Mouse (Mus musculus): ENCODE measurements at regions not wholly inside any gene's neighbourhood (a gene's known extent, or its start where the extent isn't known, plus 50 kb on each side); places are given as distances from the start of the nearest gene placed in this dataset.

DNA sequence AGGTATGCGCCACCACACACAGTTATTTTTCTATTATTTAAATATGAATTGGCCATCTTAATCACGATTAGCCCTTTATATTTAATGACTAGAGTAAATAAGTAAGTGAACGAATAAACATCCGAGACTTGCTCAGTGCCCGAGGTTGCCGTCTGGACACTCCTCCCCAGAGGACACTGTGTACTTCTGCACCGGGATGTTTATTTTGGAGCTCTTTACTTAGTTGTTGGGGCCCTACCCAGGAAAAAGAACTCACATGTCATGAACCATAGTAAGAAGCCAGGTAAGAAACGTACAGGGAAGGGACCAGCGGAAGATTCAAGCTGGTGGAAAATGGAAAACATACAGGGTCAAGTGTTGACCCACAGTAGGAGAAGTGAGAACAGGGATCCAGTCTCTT is 89.0 kb downstream of the Akr1d1 start:
- H3K4me3 ChIP-seq (ENCODE audit: low read depth, low read length): no peak overlapping the region
- DNase-seq (ENCODE audit: low spot score) (no peak), ATAC-seq (no peak)
- no peak overlapping the region for H3K4me2 ChIP-seq (ENCODE audit: low read length)
- 93% methylated on average over 9 of the region's 9 CpGs for WGBS
- no peak overlapping the region for H3K9ac ChIP-seq (ENCODE audit: low read length)
- H3K9me3 ChIP-seq (replicated peaks; ENCODE audit: control insufficient read depth, low read length): no peaks in the 10 kb centered on the region
- no peaks in the 10 kb centered on the region for H3K4me1 ChIP-seq (ENCODE audit: control insufficient read depth, insufficient read depth, low read length)
- H3K27ac ChIP-seq (ENCODE audit: low read depth, low read length): no peak overlapping the region
- H3K27me3 ChIP-seq (replicated peaks; ENCODE audit: control insufficient read depth, insufficient read depth, low read length): no peaks in the 10 kb centered on the region
- no peaks in the 10 kb centered on the region for H3K36me3 ChIP-seq (ENCODE audit: control insufficient read depth, insufficient read depth, low read length)

DNA sequence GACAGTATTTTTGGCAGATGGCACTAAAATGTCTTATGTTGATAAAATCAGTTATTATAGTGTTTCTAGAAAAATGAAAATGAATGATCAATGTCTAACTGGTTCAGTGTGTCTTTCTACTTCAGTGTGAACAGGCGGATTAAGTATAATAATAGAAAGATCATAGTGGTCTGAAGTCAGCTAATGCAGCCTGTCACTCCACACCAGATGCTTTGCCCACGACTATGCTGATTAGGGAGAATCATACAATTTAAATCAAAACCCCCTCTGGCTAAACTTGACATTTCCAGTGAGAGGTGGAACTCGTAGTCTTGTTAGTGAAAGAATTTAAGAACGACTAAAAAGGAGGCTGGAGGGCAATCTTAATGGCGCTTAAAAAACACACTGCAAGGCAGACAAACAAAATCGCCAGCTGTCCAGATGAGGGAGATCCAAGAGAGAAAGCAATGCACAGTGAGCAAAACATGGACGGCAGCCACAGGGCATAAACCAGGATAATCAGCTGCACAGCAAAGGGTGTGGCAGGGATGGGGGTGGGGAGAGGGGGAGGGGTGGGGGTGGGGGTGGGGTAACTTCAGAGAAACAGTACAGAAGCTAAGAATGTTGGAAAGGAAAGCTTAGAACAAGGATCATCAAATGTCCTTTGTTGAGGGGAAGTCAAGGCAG is 91.5 kb downstream of the Akr1d1 start:
- Histone ChIP-seq H3K36me3 (ENCODE audit: control insufficient read depth, insufficient read depth, low read length) (no peaks in the 10 kb centered on the region), H3K4me2 (ENCODE audit: low read length) (no peak overlapping the region), H3K9ac (ENCODE audit: low read length) (no peak overlapping the region), H3K9me3 (replicated peaks; ENCODE audit: control insufficient read depth, low read length) (no peaks in the 10 kb centered on the region), H3K27ac (ENCODE audit: low read depth, low read length) (no peak overlapping the region), H3K4me1 (ENCODE audit: control insufficient read depth, insufficient read depth, low read length) (no peaks in the 10 kb centered on the region), H3K27me3 (replicated peaks; ENCODE audit: control insufficient read depth, insufficient read depth, low read length) (no peaks in the 10 kb centered on the region), H3K4me3 (ENCODE audit: low read depth, low read length) (no peak overlapping the region)
- no peak for ATAC-seq
- peak; percentile 6 for DNase-seq (ENCODE audit: low spot score)
- 46% methylated on average over 7 of the region's 7 CpGs for WGBS

DNA sequence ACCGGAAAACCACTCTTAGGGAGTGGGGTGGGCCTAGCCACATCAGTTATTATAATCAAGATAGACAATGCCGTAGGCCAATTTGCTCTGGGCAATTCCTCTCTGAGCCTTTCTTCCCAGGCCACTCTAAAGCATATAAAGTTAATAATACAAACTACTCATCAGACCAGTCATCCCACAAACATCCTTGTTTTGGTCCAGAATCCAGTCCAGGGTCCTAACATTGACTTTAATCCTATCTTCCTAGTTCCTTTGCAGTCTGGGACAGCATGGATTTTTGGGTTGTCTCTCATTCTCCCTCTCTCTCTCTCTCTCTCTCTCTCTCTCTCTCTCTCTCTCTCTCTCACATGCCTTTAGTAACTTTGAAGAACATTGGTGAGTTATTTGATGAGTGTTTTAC is 92.3 kb downstream of the Akr1d1 start:
- Histone ChIP-seq H3K9ac (ENCODE audit: low read length) (no peak overlapping the region), H3K27ac (ENCODE audit: low read depth, low read length) (no peak overlapping the region), H3K27me3 (replicated peaks; ENCODE audit: control insufficient read depth, insufficient read depth, low read length) (no peaks in the 10 kb centered on the region), H3K36me3 (ENCODE audit: control insufficient read depth, insufficient read depth, low read length) (no peaks in the 10 kb centered on the region), H3K4me1 (ENCODE audit: control insufficient read depth, insufficient read depth, low read length) (no peaks in the 10 kb centered on the region), H3K9me3 (replicated peaks; ENCODE audit: control insufficient read depth, low read length) (no peaks in the 10 kb centered on the region), H3K4me3 (ENCODE audit: low read depth, low read length) (no peak overlapping the region), H3K4me2 (ENCODE audit: low read length) (no peak overlapping the region)
- WGBS: 92% methylated on average over 2 of the region's 2 CpGs
- DNase-seq (ENCODE audit: low spot score): no peak
- ATAC-seq: no peak

DNA sequence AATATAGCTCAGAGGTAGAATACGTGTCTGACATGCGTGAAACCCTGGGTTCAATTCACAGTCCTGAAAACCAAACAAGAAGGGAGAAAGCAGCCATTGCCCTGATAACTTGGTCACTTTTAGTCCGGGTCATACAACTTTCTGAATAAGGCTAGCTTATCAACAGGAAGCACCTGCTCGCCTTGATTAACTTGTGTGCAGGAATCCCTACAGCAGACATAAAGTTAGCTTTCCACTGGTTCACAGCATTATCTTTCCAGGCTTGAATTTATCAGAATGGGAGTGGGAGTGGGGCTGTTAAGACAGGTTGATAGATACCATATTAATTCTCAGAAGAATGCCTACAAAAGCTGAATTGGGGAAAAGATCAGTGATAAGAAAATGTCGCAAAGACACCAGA is 97.2 kb downstream of the Akr1d1 start:
- H3K36me3 ChIP-seq (ENCODE audit: control insufficient read depth, insufficient read depth, low read length): no peaks in the 10 kb centered on the region
- no peaks in the 10 kb centered on the region for H3K27me3 ChIP-seq (replicated peaks; ENCODE audit: control insufficient read depth, insufficient read depth, low read length)
- no peak for ATAC-seq
- H3K9me3 ChIP-seq (replicated peaks; ENCODE audit: control insufficient read depth, low read length): no peaks in the 10 kb centered on the region
- H3K27ac ChIP-seq (ENCODE audit: low read depth, low read length): no peak overlapping the region
- no peak overlapping the region for H3K4me2 ChIP-seq (ENCODE audit: low read length)
- H3K9ac ChIP-seq (ENCODE audit: low read length): no peak overlapping the region
- H3K4me3 ChIP-seq (ENCODE audit: low read depth, low read length): no peak overlapping the region
- 88% methylated on average over 5 of the region's 5 CpGs for WGBS
- H3K4me1 ChIP-seq (ENCODE audit: control insufficient read depth, insufficient read depth, low read length): no peaks in the 10 kb centered on the region
- DNase-seq (ENCODE audit: low spot score): no peak

DNA sequence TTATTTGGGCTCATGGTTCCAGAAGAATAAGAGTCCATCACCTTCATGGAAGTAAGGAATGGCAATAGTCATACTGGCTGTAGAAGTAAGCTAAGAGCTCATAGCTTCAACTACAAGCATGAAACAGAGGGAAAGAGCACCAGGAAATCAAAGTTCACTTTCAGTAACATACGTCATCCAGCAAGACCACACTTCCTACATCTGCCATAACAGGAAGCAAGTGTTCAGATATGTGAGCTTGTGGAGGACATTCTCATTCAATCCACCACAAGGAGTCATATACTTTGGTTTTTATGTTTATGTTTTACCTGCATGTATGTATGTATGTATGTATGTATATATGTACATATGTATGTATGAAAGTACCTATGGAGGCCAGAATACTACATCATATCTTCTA is 104.0 kb downstream of the Akr1d1 start:
- Histone ChIP-seq H3K9ac (ENCODE audit: low read length) (no peak overlapping the region), H3K9me3 (replicated peaks; ENCODE audit: control insufficient read depth, low read length) (no peaks in the 10 kb centered on the region), H3K27me3 (replicated peaks; ENCODE audit: control insufficient read depth, insufficient read depth, low read length) (no peaks in the 10 kb centered on the region), H3K4me3 (ENCODE audit: low read depth, low read length) (no peak overlapping the region), H3K4me2 (ENCODE audit: low read length) (no peak overlapping the region), H3K27ac (ENCODE audit: low read depth, low read length) (no peak overlapping the region), H3K4me1 (ENCODE audit: control insufficient read depth, insufficient read depth, low read length) (no peaks in the 10 kb centered on the region), H3K36me3 (ENCODE audit: control insufficient read depth, insufficient read depth, low read length) (no peaks in the 10 kb centered on the region)
- ATAC-seq: no peak
- 100% methylated on average over 1 of the region's 1 CpGs for WGBS
- no peak for DNase-seq (ENCODE audit: low spot score)

DNA sequence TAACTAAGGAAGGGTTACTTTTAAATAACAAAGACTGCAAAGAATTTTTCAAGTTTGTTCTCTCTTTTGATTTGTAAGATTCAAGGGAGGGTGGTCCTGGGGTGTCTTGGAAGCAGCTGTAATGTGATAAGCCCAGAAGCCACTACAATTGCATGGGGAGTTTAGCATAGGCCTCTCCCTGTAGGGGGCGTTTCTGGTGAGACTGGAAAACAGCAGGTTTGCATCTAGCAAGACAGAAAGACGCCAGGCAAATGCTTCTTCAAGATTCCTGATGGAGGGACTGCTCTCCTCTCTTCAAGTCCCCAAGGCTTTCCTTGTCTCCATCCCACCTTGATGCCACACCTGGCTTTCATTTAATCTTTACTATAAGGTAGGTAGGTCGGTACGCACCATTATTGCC is 112.1 kb downstream of the Akr1d1 start:
- H3K4me3 ChIP-seq (ENCODE audit: low read depth, low read length): no peak overlapping the region; the same call in 1 of the 2 replicates
- ATAC-seq: no peak

DNA sequence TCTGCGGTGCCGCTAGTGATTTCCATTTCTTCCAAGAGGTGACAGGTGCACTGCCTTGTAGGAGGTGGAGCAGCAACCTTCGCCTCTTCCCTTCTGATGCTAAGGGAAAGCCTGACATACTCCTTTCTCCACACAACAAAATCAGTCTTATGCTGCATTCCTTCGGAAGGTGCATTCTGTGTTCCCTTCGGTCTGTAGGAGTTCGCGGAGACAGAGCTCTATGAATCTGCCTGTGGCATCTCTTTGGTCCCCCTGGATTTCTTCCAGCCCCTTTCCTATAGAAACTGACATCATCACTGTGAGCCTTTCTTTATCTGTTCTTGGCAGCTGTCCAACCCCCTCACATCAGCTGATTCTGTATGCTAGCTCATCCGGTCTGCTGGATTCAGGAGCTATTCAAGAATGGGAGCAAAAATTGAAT is 112.7 kb downstream of the Akr1d1 start:
- 13% methylated on average over 8 of the region's 8 CpGs for WGBS
- peak overlapping the region; percentile 19 for H3K4me3 ChIP-seq (ENCODE audit: low read depth, low read length)
- ATAC-seq (peak; percentile 89), DNase-seq (ENCODE audit: low spot score) (peak; percentile 95)
- peaks cover 11% of the 10 kb centered on the region for H3K4me1 ChIP-seq (ENCODE audit: control insufficient read depth, insufficient read depth, low read length)
- H3K4me2 ChIP-seq (ENCODE audit: low read length): peak overlapping the region; percentile 51
- H3K9me3 ChIP-seq (replicated peaks; ENCODE audit: control insufficient read depth, low read length): no peaks in the 10 kb centered on the region
- H3K27me3 ChIP-seq (replicated peaks; ENCODE audit: control insufficient read depth, insufficient read depth, low read length): no peaks in the 10 kb centered on the region
- H3K36me3 ChIP-seq (ENCODE audit: control insufficient read depth, insufficient read depth, low read length): no peaks in the 10 kb centered on the region
- H3K27ac ChIP-seq (ENCODE audit: low read depth, low read length): peak overlapping the region; percentile 70
- peak overlapping the region; percentile 35; the same call in 1 of the 2 replicates for H3K9ac ChIP-seq (ENCODE audit: low read length)

More for the DNA sequence above, 112.1 kb downstream of the Akr1d1 start:
- WGBS: 27% methylated on average over 4 of the region's 4 CpGs
- Histone ChIP-seq H3K27me3 (replicated peaks; ENCODE audit: control insufficient read depth, insufficient read depth, low read length) (no peaks in the 10 kb centered on the region), H3K27ac (ENCODE audit: low read depth, low read length) (peak overlapping the region; percentile 61), H3K36me3 (ENCODE audit: control insufficient read depth, insufficient read depth, low read length) (no peaks in the 10 kb centered on the region), H3K4me2 (ENCODE audit: low read length) (peak overlapping the region; percentile 51; the same call in 1 of the 2 replicates), H3K9ac (ENCODE audit: low read length) (no peak overlapping the region), H3K4me1 (ENCODE audit: control insufficient read depth, insufficient read depth, low read length) (peaks cover 11% of the 10 kb centered on the region), H3K9me3 (replicated peaks; ENCODE audit: control insufficient read depth, low read length) (no peaks in the 10 kb centered on the region)
- peak; percentile 51 for DNase-seq (ENCODE audit: low spot score)

DNA sequence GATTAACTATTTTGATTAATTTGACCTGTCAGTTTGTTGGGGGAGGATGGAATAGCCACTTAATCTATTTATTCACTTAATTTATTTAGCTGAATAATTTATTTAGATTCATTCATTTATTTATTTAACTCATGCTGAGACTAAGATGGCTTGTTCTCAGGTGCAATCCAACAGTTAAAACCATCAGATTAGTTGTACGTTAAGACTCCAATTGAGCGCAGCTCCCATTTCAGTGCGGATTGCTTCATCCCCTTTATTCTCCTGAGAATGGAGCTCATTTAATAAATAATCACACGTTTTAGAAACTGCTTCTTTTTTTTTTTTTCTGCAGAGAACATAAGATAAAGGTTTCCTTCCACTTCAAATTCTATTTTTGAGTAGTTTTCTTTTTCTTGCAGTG is 113.2 kb downstream of the Akr1d1 start:
- peak overlapping the region; percentile 51 for H3K4me2 ChIP-seq (ENCODE audit: low read length)
- H3K27me3 ChIP-seq (replicated peaks; ENCODE audit: control insufficient read depth, insufficient read depth, low read length): no peaks in the 10 kb centered on the region
- DNase-seq (ENCODE audit: low spot score): peak; percentile 51
- no peak overlapping the region for H3K4me3 ChIP-seq (ENCODE audit: low read depth, low read length)
- ATAC-seq: peak; percentile 58
- H3K27ac ChIP-seq (ENCODE audit: low read depth, low read length): peak overlapping the region; percentile 70
- H3K4me1 ChIP-seq (ENCODE audit: control insufficient read depth, insufficient read depth, low read length): peaks cover 11% of the 10 kb centered on the region
- H3K9me3 ChIP-seq (replicated peaks; ENCODE audit: control insufficient read depth, low read length): no peaks in the 10 kb centered on the region
- peak overlapping the region; percentile 35; the same call in 1 of the 2 replicates for H3K9ac ChIP-seq (ENCODE audit: low read length)
- 9% methylated on average over 4 of the region's 4 CpGs for WGBS
- H3K36me3 ChIP-seq (ENCODE audit: control insufficient read depth, insufficient read depth, low read length): no peaks in the 10 kb centered on the region

DNA sequence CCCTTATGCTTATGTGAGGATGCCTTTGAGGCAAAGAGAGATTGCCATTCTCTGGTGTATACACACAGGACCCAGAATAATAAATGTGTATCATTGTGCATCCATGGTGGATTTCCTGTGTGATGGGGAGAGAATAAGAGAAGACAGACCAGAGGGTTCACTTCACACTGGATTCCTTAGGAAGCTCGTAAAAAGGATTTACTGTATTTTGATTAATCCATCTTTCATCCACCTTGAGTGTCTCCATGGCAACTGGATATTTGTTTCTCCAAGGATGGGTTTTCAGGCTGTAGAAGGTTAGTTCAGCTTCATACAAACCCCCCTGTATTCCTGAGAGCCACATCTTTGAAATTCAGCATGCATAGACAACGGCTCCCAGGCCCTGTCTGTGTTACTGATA is 113.7 kb downstream of the Akr1d1 start:
- Histone ChIP-seq H3K27ac (ENCODE audit: low read depth, low read length) (peak overlapping the region; percentile 56; the same call in 1 of the 2 replicates), H3K27me3 (replicated peaks; ENCODE audit: control insufficient read depth, insufficient read depth, low read length) (no peaks in the 10 kb centered on the region), H3K4me2 (ENCODE audit: low read length) (no peak overlapping the region), H3K9ac (ENCODE audit: low read length) (0 out of 2 replicates have a peak overlapping the region, but pooled peaks have one; percentile 13), H3K4me3 (ENCODE audit: low read depth, low read length) (no peak overlapping the region), H3K36me3 (ENCODE audit: control insufficient read depth, insufficient read depth, low read length) (no peaks in the 10 kb centered on the region), H3K4me1 (ENCODE audit: control insufficient read depth, insufficient read depth, low read length) (peaks cover 11% of the 10 kb centered on the region), H3K9me3 (replicated peaks; ENCODE audit: control insufficient read depth, low read length) (no peaks in the 10 kb centered on the region)
- ATAC-seq: peak; percentile 42; the same call in 1 of the 2 replicates
- DNase-seq (ENCODE audit: low spot score): peak; percentile 54
- 38% methylated on average over 2 of the region's 2 CpGs for WGBS
